Mouse (Mus musculus) liver, embryonic 16.5 days (tissue): ENCODE data around the gene Gm11444. TPM values are rescaled to one million over a fixed set of nuclear protein-coding genes. Genes with fewer than 3 reads are reported as not detected.

Experiments
- ATAC-seq: fragments of 200-750 bp; cut with Nextera tagmentation; 2 replicates; pipeline ENCODE4 v1.8.0; 2017; ENCODE audit warnings: low read depth, mild to moderate bottlenecking, moderate number of reproducible peaks, moderate library complexity
- H3K27ac ChIP-seq: fragments of 300-500 bp; sonication (generic); 2 replicates; pipeline ENCODE4 v1.5.1; 2014; ENCODE audit warnings: mild to moderate bottlenecking, low read length
- H3K27me3 ChIP-seq: fragments of 300-500 bp; sonication (generic); 2 replicates; pipeline ENCODE4 v1.6.1; 2014; ENCODE audit warnings: low read depth, low read length, mixed read lengths; ENCODE audit not compliant: control insufficient read depth, insufficient read depth
- H3K36me3 ChIP-seq: fragments of 300-500 bp; sonication (generic); 2 replicates; pipeline ENCODE4 v1.6.1; 2014; ENCODE audit warnings: mild to moderate bottlenecking; ENCODE audit not compliant: control insufficient read depth, insufficient read depth
- H3K4me1 ChIP-seq: fragments of 300-500 bp; sonication (generic); 2 replicates; pipeline ENCODE4 v1.6.1; 2014; ENCODE audit warnings: low read depth, low read length, mixed read lengths; ENCODE audit not compliant: control insufficient read depth
- H3K4me2 ChIP-seq: fragments of 300-500 bp; sonication (generic); 2 replicates; pipeline ENCODE4 v1.6.1; 2014; ENCODE audit warnings: low read depth, low read length, mixed read lengths
- H3K4me3 ChIP-seq: fragments of 300-500 bp; sonication (generic); 2 replicates; pipeline ENCODE4 v1.5.1; 2014; ENCODE audit warnings: low read depth, mild to moderate bottlenecking, low read length
- H3K9ac ChIP-seq: fragments of 300-500 bp; sonication (generic); 2 replicates; pipeline ENCODE4 v1.6.1; 2014; ENCODE audit warnings: low read depth, low read length
- H3K9me3 ChIP-seq: fragments of 300-500 bp; sonication (generic); replicated peaks from 2 replicates; pipeline ENCODE4 v1.6.1; 2016; ENCODE audit warnings: low read length; ENCODE audit not compliant: control insufficient read depth
- WGBS: fragments of 180-500 bp; shearing (Covaris S2); extraction: QIAGEN DNeasy Blood & Tissue Kit; methylation state at CpG from one replicate; pipeline ENCODE4 v1.1.7; 2014; ENCODE audit not compliant: insufficient replicate concordance; 5-methylcytosine and 5-hydroxymethylcytosine counted together
- polyA plus RNA-seq: library from polyadenylated mRNA; unstranded; fragments of >200 nt; fragmentation: Nextera tagmentation; extraction: Ambion mirVana; gene quantifications from 2 replicates; pipeline ENCODE4 v1.2.1, GENCODE M21; 2015

Gm11444 gene
- polyA plus RNA-seq, 1 experiment from 2014 or later = not detected

GRCm38 (mm10) chr11:85833761-85834385 is 16.3 kb downstream of the Gm11444 start:
- Histone ChIP-seq H3K4me1 (peaks cover 10% of the 10 kb centered on the region), H3K9me3 (no peaks in the 10 kb centered on the region), H3K27ac (no peak overlapping the region), H3K4me3 (peak overlapping the region; percentile 49), H3K27me3 (peaks cover 100% of the 10 kb centered on the region), H3K4me2 (no peak overlapping the region), H3K9ac (no peak overlapping the region), H3K36me3 (no peaks in the 10 kb centered on the region)
- 3% methylated on average over 11 of the region's 11 CpGs for WGBS
- no peak for ATAC-seq

GRCm38 (mm10) chr11:85833081-85833521 is 17.0 kb downstream of the Gm11444 start:
- Histone ChIP-seq H3K9me3 (no peaks in the 10 kb centered on the region), H3K9ac (0 out of 2 replicates have a peak overlapping the region, but pooled peaks have one; percentile 19), H3K36me3 (no peaks in the 10 kb centered on the region), H3K27ac (no peak overlapping the region), H3K4me2 (peak overlapping the region; percentile 49), H3K27me3 (peaks cover 100% of the 10 kb centered on the region), H3K4me3 (peak overlapping the region; percentile 49), H3K4me1 (peaks cover 10% of the 10 kb centered on the region)
- ATAC-seq = no peak
- WGBS = 0% methylated on average over 32 of the region's 54 CpGs

GRCm38 (mm10) chr11:85832231-85832924 is 17.8 kb downstream of the Gm11444 start, which contains the start of gene Tbx2:
TSS of gene Tbx2 (plus strand) at chr11:85832551.
- H3K4me1 ChIP-seq = peaks cover 10% of the 10 kb centered on the region
- ATAC-seq = peak; percentile 64
- 0 out of 2 replicates have a peak within 1 kb of the TSS, but pooled peaks have one; percentile 19 for H3K9ac ChIP-seq
- 1% methylated on average over 46 of the region's 52 CpGs for WGBS
- H3K27me3 ChIP-seq = peaks cover 100% of the 10 kb centered on the region
- peak within 1 kb of the TSS; percentile 49 for H3K4me2 ChIP-seq
- H3K4me3 ChIP-seq = peak within 1 kb of the TSS; percentile 49
- H3K36me3 ChIP-seq = no peaks in the 10 kb centered on the region
- no peaks in the 10 kb centered on the region for H3K9me3 ChIP-seq
- H3K27ac ChIP-seq = no peak within 1 kb of the TSS

GRCm38 (mm10) chr11:85831656-85832230 is 18.4 kb downstream of the Gm11444 start:
- WGBS = 2% methylated on average over 33 of the region's 33 CpGs
- H3K36me3 ChIP-seq = no peaks in the 10 kb centered on the region
- no peaks in the 10 kb centered on the region for H3K9me3 ChIP-seq
- H3K4me3 ChIP-seq = peak overlapping the region; percentile 49
- no peak overlapping the region for H3K27ac ChIP-seq
- no peak for ATAC-seq
- H3K4me1 ChIP-seq = peaks cover 14% of the 10 kb centered on the region
- H3K27me3 ChIP-seq = peaks cover 100% of the 10 kb centered on the region
- 0 out of 2 replicates have a peak overlapping the region, but pooled peaks have one; percentile 9 for H3K9ac ChIP-seq
- peak overlapping the region; percentile 49 for H3K4me2 ChIP-seq

GRCm38 (mm10) chr11:85830901-85831341 is 19.2 kb downstream of the Gm11444 start:
- Histone ChIP-seq H3K4me3 (no peak overlapping the region), H3K36me3 (no peaks in the 10 kb centered on the region), H3K4me1 (peaks cover 14% of the 10 kb centered on the region), H3K27ac (no peak overlapping the region), H3K4me2 (no peak overlapping the region), H3K27me3 (peaks cover 100% of the 10 kb centered on the region), H3K9me3 (no peaks in the 10 kb centered on the region), H3K9ac (no peak overlapping the region)
- 3% methylated on average over 17 of the region's 17 CpGs for WGBS
- ATAC-seq = no peak

- Histone ChIP-seq H3K4me1 (peaks cover 14% of the 10 kb centered on the region), H3K9me3 (no peaks in the 10 kb centered on the region), H3K36me3 (no peaks in the 10 kb centered on the region), H3K27ac (no peak overlapping the region), H3K27me3 (peaks cover 100% of the 10 kb centered on the region), H3K4me3 (no peak overlapping the region), H3K4me2 (no peak overlapping the region), H3K9ac (no peak overlapping the region)
- no peak for ATAC-seq
- under 1% methylated on average over 57 of the region's 61 CpGs for WGBS
These were observed 20.4 kb downstream of the Gm11444 start for GRCm38 (mm10) chr11:85829520-85830440.

GRCm38 (mm10) chr11:85828691-85829519 is 21.2 kb downstream of the Gm11444 start:
- WGBS = 8% methylated on average over 38 of the region's 38 CpGs
- H3K9ac ChIP-seq = no peak overlapping the region
- ATAC-seq = no peak
- no peaks in the 10 kb centered on the region for H3K36me3 ChIP-seq
- H3K9me3 ChIP-seq = no peaks in the 10 kb centered on the region
- peaks cover 100% of the 10 kb centered on the region for H3K27me3 ChIP-seq
- H3K4me3 ChIP-seq = no peak overlapping the region
- H3K4me2 ChIP-seq = no peak overlapping the region
- peaks cover 14% of the 10 kb centered on the region for H3K4me1 ChIP-seq
- H3K27ac ChIP-seq = no peak overlapping the region

- Histone ChIP-seq H3K27me3 (peaks cover 88% of the 10 kb centered on the region), H3K4me2 (no peak overlapping the region)
- peak; percentile 53 for ATAC-seq
These were observed 22.8 kb downstream of the Gm11444 start for GRCm38 (mm10) chr11:85827342-85827741.

More at GRCm38 (mm10) chr11:85827342-85827741, 22.8 kb downstream of the Gm11444 start:
- H3K4me3 ChIP-seq = no peak overlapping the region
- WGBS = 9% methylated on average over 9 of the region's 9 CpGs
- no peaks in the 10 kb centered on the region for H3K36me3 ChIP-seq
- peaks cover 15% of the 10 kb centered on the region for H3K4me1 ChIP-seq
- H3K27ac ChIP-seq = no peak overlapping the region
- H3K9ac ChIP-seq = no peak overlapping the region
- no peaks in the 10 kb centered on the region for H3K9me3 ChIP-seq
